Mouse (Mus musculus) myocyte (in vitro differentiated cells): ENCODE data around the gene Gm20422. TPM values are rescaled to one million over a fixed set of nuclear protein-coding genes. Genes with fewer than 3 reads are reported as not detected.

Experiments used
- H3K27me3 ChIP-seq: one replicate; pipeline ENCODE4 v1.6.1; 2011; ENCODE audit not compliant: control insufficient read depth, insufficient read depth, insufficient read length
- H3K36me3 ChIP-seq: one replicate; pipeline ENCODE4 v1.6.1; 2011; ENCODE audit not compliant: control insufficient read depth, insufficient read depth
- H3K4me2 ChIP-seq: one replicate; pipeline ENCODE4 v1.6.1; 2011; ENCODE audit warnings: low read depth, control low read depth
- H3K4me3 ChIP-seq: one replicate; pipeline ENCODE4 v1.5.1; 2011; ENCODE audit warnings: mild to moderate bottlenecking, control low read depth, moderate library complexity
- H3K79me2 ChIP-seq: one replicate; pipeline ENCODE4 v1.6.1; 2011; ENCODE audit not compliant: control insufficient read depth, insufficient read depth
- H3ac ChIP-seq: one replicate; pipeline ENCODE4 v1.6.1; 2011; ENCODE audit not compliant: control insufficient read depth, insufficient read length
- CEBPB ChIP-seq: IDR thresholded peaks from 2 replicates; pipeline ENCODE4 v1.6.1; 2011; ENCODE audit warnings: mild to moderate bottlenecking, moderate library complexity; ENCODE audit not compliant: poor library complexity, insufficient read depth, severe bottlenecking
- E2F4 ChIP-seq: IDR thresholded peaks from one replicate; pipeline ENCODE4 v1.6.1; 2011; ENCODE audit warnings: mild to moderate bottlenecking, control low read depth, moderate library complexity; ENCODE audit not compliant: insufficient read depth
- MAX ChIP-seq: IDR thresholded peaks from one replicate; pipeline ENCODE4 v1.6.1; 2011; ENCODE audit warnings: low read depth, mild to moderate bottlenecking, control low read depth
- MYOD1 ChIP-seq, 3 experiments: IDR thresholded peaks; one replicate each; pipeline ENCODE4 v1.6.1; 2011; ENCODE audit warnings: control low read depth in 2 of 3, low read depth in 2 of 3, mild to moderate bottlenecking in 2 of 3, moderate library complexity in 1 of 3; ENCODE audit not compliant: insufficient read length in 2 of 3, control insufficient read depth in 1 of 3
- MYOG ChIP-seq, 3 experiments: IDR thresholded peaks; one replicate each; pipeline ENCODE4 v1.6.1; 2011; ENCODE audit warnings: control low read depth in 2 of 3, low read depth in 2 of 3, mild to moderate bottlenecking in 2 of 3; ENCODE audit not compliant: insufficient read length in 2 of 3, control insufficient read depth in 1 of 3, insufficient read depth in 1 of 3
- POLR2A ChIP-seq: IDR thresholded peaks from one replicate; pipeline ENCODE4 v1.6.1; 2011; ENCODE audit warnings: low read depth, mild to moderate bottlenecking, control low read depth, moderate library complexity; ENCODE audit not compliant: insufficient read length
- POLR2AphosphoS2 ChIP-seq: IDR thresholded peaks from one replicate; pipeline ENCODE4 v1.6.1; 2011; ENCODE audit warnings: low read depth, control low read depth; ENCODE audit not compliant: insufficient read length
- REST ChIP-seq: IDR thresholded peaks from one replicate; pipeline ENCODE4 v1.6.1; 2011; ENCODE audit warnings: mild to moderate bottlenecking, control low read depth, moderate library complexity; ENCODE audit not compliant: insufficient read depth, insufficient read length
- SRF ChIP-seq: IDR thresholded peaks from one replicate; pipeline ENCODE4 v1.6.1; 2011; ENCODE audit warnings: low read depth; ENCODE audit not compliant: control insufficient read depth, insufficient read length
- TCF12 ChIP-seq: IDR thresholded peaks from one replicate; pipeline ENCODE4 v1.6.1; 2011; ENCODE audit warnings: mild to moderate bottlenecking, control low read depth; ENCODE audit not compliant: poor library complexity, insufficient read depth, severe bottlenecking
- TCF3 ChIP-seq: IDR thresholded peaks from one replicate; pipeline ENCODE4 v1.6.1; 2011; ENCODE audit warnings: low read depth, control low read depth; ENCODE audit not compliant: insufficient read length
- USF1 ChIP-seq: IDR thresholded peaks from one replicate; pipeline ENCODE4 v1.6.1; 2011; ENCODE audit warnings: low read depth, mild to moderate bottlenecking, control low read depth, moderate library complexity
- polyA plus RNA-seq: library from polyadenylated mRNA; unstranded; fragments of >200 nt; fragmentation: generic; extraction: Trizol; gene quantifications from one replicate; pipeline ENCODE4 v1.2.1, GENCODE M21; 2012; ENCODE audit warnings: missing spikeins

Gm20422 gene
- polyA plus RNA-seq, 1 experiment, result 0.13 TPM

DNA sequence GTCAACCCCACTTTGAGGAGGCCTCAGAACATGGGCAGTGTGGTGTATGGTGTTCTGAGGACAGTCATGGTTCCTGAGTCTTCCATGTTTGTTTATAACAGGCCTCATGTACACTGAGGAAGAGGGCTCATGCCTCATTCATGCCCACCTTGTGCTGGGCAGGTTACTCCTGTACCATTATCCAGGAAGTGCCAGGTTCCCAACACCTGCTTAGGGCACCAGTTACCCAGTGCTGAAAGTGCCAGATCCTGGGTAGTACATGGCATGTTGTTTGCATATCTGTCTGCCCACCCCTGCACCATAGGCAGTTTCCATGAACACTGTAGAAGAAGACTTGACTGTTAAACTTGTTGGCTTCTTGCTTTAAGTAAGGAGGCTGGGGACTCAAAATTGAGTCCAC is 27.5 kb upstream of the Gm20422 start:
- Histone ChIP-seq H3K79me2 (no peaks in the 10 kb centered on the region), H3K27me3 (no peaks in the 10 kb centered on the region), H3K4me2 (no peak overlapping the region), H3ac (no peak overlapping the region), H3K36me3 (peaks cover 3% of the 10 kb centered on the region), H3K4me3 (no peak overlapping the region)
- TF ChIP-seq TCF3, result no peak
- no peak for TF ChIP-seq MYOD1 (IDR thresholded peaks at IDR 0.05; ENCODE audit: control insufficient read depth in 1 of 3, insufficient read length in 2 of 3, low read depth in 2 of 3)

DNA sequence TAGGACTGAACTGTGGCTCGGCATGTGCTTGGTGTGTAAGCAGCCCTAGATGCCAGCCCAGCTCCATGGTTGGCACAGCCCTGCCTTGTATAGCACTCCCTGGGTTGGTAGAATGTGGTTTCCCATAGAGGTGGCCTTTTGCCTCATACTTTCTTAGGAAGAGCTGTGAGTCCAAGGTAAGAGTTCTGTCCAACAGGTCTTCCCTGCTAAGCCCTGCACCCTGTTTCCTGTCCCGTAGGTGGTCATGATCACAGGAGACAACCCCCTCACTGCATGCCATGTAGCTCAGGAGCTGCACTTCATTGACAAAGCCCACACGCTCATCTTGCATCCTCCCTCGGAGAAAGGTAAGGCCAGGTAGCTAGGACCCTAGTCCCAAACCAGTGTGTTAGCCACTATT is 27.1 kb upstream of the Gm20422 start:
- Histone ChIP-seq H3ac (no peak overlapping the region), H3K79me2 (no peaks in the 10 kb centered on the region)

DNA sequence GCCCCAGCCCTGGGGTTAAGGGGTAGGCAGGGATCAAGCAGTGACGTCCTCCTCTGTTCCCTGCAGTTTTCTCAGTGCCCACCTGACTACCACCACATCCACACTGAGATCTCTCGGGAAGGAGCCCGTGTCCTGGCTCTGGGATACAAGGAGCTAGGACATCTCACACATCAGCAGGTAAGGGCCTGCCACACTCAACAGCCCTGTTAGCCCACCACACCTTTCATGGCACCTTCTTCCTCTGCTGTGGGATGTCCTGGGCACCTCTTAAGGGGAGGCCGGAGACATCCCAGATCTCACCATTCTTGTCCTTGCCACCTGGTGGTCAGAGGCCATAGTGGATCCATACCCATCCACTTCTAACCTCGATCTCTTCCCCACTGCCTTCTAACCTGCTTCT is 25.3 kb upstream of the Gm20422 start:
- TF ChIP-seq USF1 (no peak), POLR2AphosphoS2 (no peak), MYOD1 (IDR thresholded peaks at IDR 0.05; ENCODE audit: control insufficient read depth in 1 of 3, insufficient read length in 2 of 3, low read depth in 2 of 3) (no peak), SRF (no peak), REST (no peak), CEBPB (no peak), TCF3 (no peak), MYOG (IDR thresholded peaks at IDR 0.05; ENCODE audit: control insufficient read depth in 1 of 3, insufficient read depth in 1 of 3, insufficient read length in 2 of 3, low read depth in 2 of 3) (no peak)
- H3ac ChIP-seq, result no peak overlapping the region
- H3K4me2 ChIP-seq, result no peak overlapping the region
- no peak overlapping the region for H3K4me3 ChIP-seq
- H3K27me3 ChIP-seq, result no peaks in the 10 kb centered on the region
- no peaks in the 10 kb centered on the region for H3K79me2 ChIP-seq
- H3K36me3 ChIP-seq, result peaks cover 14% of the 10 kb centered on the region

More for the DNA sequence above, 27.1 kb upstream of the Gm20422 start:
- Histone ChIP-seq H3K27me3 (no peaks in the 10 kb centered on the region), H3K4me2 (no peak overlapping the region), H3K36me3 (peaks cover 3% of the 10 kb centered on the region), H3K4me3 (no peak overlapping the region)
- TF ChIP-seq MYOG (IDR thresholded peaks at IDR 0.05; ENCODE audit: control insufficient read depth in 1 of 3, insufficient read depth in 1 of 3, insufficient read length in 2 of 3, low read depth in 2 of 3) (no peak), CEBPB (no peak), TCF3 (no peak), POLR2A (no peak), MYOD1 (IDR thresholded peaks at IDR 0.05; ENCODE audit: control insufficient read depth in 1 of 3, insufficient read length in 2 of 3, low read depth in 2 of 3) (no peak), REST (no peak), SRF (no peak), USF1 (no peak), MAX (no peak), TCF12 (no peak), POLR2AphosphoS2 (no peak), E2F4 (no peak)

DNA sequence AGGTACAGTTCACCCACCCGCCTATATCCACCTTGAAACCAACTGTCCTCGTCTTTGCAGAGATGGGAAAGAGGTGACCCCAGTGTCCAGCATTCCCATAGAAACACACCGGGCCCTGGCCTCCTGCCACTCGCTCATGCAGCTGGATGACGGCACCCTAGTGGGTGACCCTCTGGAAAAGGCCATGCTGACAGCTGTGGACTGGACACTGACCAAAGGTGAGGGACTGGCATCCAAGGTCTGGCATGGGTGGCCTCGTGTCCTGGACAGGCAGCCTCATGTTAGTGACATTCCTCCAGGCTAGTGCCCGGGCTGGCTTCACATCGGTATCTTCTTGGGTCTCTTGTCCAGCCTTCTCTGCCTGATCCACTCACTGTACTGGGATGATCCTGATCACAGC is 24.6 kb upstream of the Gm20422 start:
- Histone ChIP-seq H3K27me3 (no peaks in the 10 kb centered on the region), H3ac (no peak overlapping the region)
- no peak for TF ChIP-seq TCF12
- no peak for TF ChIP-seq CEBPB
- no peak for TF ChIP-seq SRF
- no peak for TF ChIP-seq TCF3
- TF ChIP-seq POLR2A, result no peak
- no peak for TF ChIP-seq USF1
- TF ChIP-seq POLR2AphosphoS2, result no peak
- TF ChIP-seq REST, result no peak
- TF ChIP-seq MYOD1 (IDR thresholded peaks at IDR 0.05; ENCODE audit: control insufficient read depth in 1 of 3, insufficient read length in 2 of 3, low read depth in 2 of 3), result no peak
- no peak for TF ChIP-seq MYOG (IDR thresholded peaks at IDR 0.05; ENCODE audit: control insufficient read depth in 1 of 3, insufficient read depth in 1 of 3, insufficient read length in 2 of 3, low read depth in 2 of 3)
- TF ChIP-seq MAX, result no peak
- TF ChIP-seq E2F4, result no peak

DNA sequence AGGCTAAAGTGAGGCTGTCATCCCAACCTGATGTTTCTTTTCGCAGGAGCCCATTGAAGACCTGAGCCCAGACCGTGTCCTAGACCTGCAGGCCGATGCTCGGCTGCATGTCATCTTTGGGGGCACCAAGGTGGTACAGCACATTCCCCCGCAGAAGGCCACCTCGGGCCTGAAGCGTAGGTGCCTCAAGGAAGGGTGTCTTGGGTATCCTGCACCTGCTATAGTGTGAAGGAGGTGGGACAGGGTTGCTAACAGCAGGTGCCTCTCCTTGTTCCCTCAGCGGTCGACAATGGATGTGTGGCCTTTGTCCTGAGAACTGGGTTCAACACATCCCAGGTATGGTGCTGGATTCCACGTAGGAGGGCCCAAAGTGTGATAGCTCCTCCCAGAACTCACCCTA is 23.0 kb upstream of the Gm20422 start:
- H3ac ChIP-seq, result no peak overlapping the region
- TF ChIP-seq MAX (no peak), TCF12 (no peak), POLR2AphosphoS2 (no peak), SRF (no peak), MYOG (IDR thresholded peaks at IDR 0.05; ENCODE audit: control insufficient read depth in 1 of 3, insufficient read depth in 1 of 3, insufficient read length in 2 of 3, low read depth in 2 of 3) (no peak), E2F4 (no peak)
- H3K79me2 ChIP-seq, result peaks cover 13% of the 10 kb centered on the region
- H3K36me3 ChIP-seq, result peaks cover 16% of the 10 kb centered on the region
- H3K4me2 ChIP-seq, result no peak overlapping the region
- H3K4me3 ChIP-seq, result no peak overlapping the region
- no peaks in the 10 kb centered on the region for H3K27me3 ChIP-seq

More for the DNA sequence above, 24.6 kb upstream of the Gm20422 start:
- Histone ChIP-seq H3K79me2 (no peaks in the 10 kb centered on the region), H3K4me2 (no peak overlapping the region), H3K4me3 (no peak overlapping the region), H3K36me3 (peaks cover 16% of the 10 kb centered on the region)
